Mouse (Mus musculus) cerebellum, adult 11-12 months (tissue): ENCODE results near the gene Cacna1i.

Experiments used
- DNase-seq: peaks from one replicate; pipeline ENCODE4 v3.0.0; 2022

Cacna1i gene

GRCm38 (mm10) chr15:80335196-80335595 is 48.2 kb downstream of the Cacna1i start:
- DNase-seq: peak; percentile 61

- DNase-seq: no peak
Measured at GRCm38 (mm10) chr15:80340348-80340747, 53.3 kb downstream of the Cacna1i start.

GRCm38 (mm10) chr15:80342394-80342793 is 55.4 kb downstream of the Cacna1i start:
- peak; percentile 75 for DNase-seq

- DNase-seq: peak; percentile 100
Measured at GRCm38 (mm10) chr15:80343031-80343430, 56.0 kb downstream of the Cacna1i start.

GRCm38 (mm10) chr15:80343731-80344130 is 56.7 kb downstream of the Cacna1i start:
- peak; percentile 63 for DNase-seq

- DNase-seq: no peak
Measured at GRCm38 (mm10) chr15:80346510-80346909, 59.5 kb downstream of the Cacna1i start.

- DNase-seq: no peak
Measured at GRCm38 (mm10) chr15:80350431-80350830, 63.4 kb downstream of the Cacna1i start.

GRCm38 (mm10) chr15:80358798-80359197 is 71.8 kb downstream of the Cacna1i start:
- DNase-seq: peak; percentile 83

GRCm38 (mm10) chr15:80361780-80362508 is 74.9 kb downstream of the Cacna1i start:
- DNase-seq: no peak

GRCm38 (mm10) chr15:80362509-80363172 is 75.6 kb downstream of the Cacna1i start:
- DNase-seq: peak; percentile 87

- no peak for DNase-seq
Measured at GRCm38 (mm10) chr15:80363821-80364715, 77.0 kb downstream of the Cacna1i start.

- DNase-seq: no peak
Measured at GRCm38 (mm10) chr15:80366899-80367298, 79.9 kb downstream of the Cacna1i start.

GRCm38 (mm10) chr15:80373219-80373964 is 86.4 kb downstream of the Cacna1i start:
- peak; percentile 49 for DNase-seq

- no peak for DNase-seq
Measured at GRCm38 (mm10) chr15:80374854-80375253, 87.8 kb downstream of the Cacna1i start.

GRCm38 (mm10) chr15:80387185-80387584 is 100.1 kb downstream of the Cacna1i start:
- DNase-seq: no peak

- no peak for DNase-seq
Measured at GRCm38 (mm10) chr15:80391791-80392190, 104.8 kb downstream of the Cacna1i start.

GRCm38 (mm10) chr15:80395035-80395434 is 108.0 kb downstream of the Cacna1i start:
- no peak for DNase-seq

GRCm38 (mm10) chr15:80399451-80399850 is 112.4 kb downstream of the Cacna1i start:
- peak; percentile 56 for DNase-seq

- no peak for DNase-seq
Measured at GRCm38 (mm10) chr15:80401387-80401898, 114.4 kb downstream of the Cacna1i start.

GRCm38 (mm10) chr15:80401980-80402379 is 114.9 kb downstream of the Cacna1i start:
- no peak for DNase-seq

- no peak for DNase-seq
Measured at GRCm38 (mm10) chr15:80407873-80408272, 120.8 kb downstream of the Cacna1i start.

- no peak for DNase-seq
Measured at GRCm38 (mm10) chr15:80410661-80411060, 123.6 kb downstream of the Cacna1i start.
